Mouse (Mus musculus) hindbrain, embryonic 14.5 days (tissue): Measurements from ENCODE around the gene Rragc. TPM values are rescaled to one million over a fixed set of nuclear protein-coding genes. Genes with fewer than 3 reads are reported as not detected.

Experiments
- ATAC-seq: fragments of 200-750 bp; cut with Nextera tagmentation; 2 replicates; pipeline ENCODE4 v1.8.0; 2017; ENCODE audit warnings: moderate number of reproducible peaks, mild to moderate bottlenecking, moderate TSS enrichment, moderate library complexity; ENCODE audit not compliant: low FRiP score
- DNase-seq: peaks from one replicate; pipeline ENCODE4 v3.0.0-alpha.2; 2015; ENCODE audit warnings: low spot score
- H3K27ac ChIP-seq: fragments of 300-500 bp; sonication (generic); 2 replicates; pipeline ENCODE4 v1.5.1; 2014; ENCODE audit warnings: mild to moderate bottlenecking, moderate library complexity
- H3K27me3 ChIP-seq: fragments of 300-500 bp; sonication (generic); 2 replicates; pipeline ENCODE4 v1.6.1; 2014; ENCODE audit warnings: mild to moderate bottlenecking, low read length, mixed read lengths; ENCODE audit not compliant: control insufficient read depth, insufficient read depth
- H3K36me3 ChIP-seq: fragments of 300-500 bp; sonication (generic); replicated peaks from 2 replicates; pipeline ENCODE4 v1.6.1; 2014; ENCODE audit not compliant: control insufficient read depth, insufficient read depth
- H3K4me1 ChIP-seq: fragments of 300-500 bp; sonication (generic); replicated peaks from 2 replicates; pipeline ENCODE4 v1.6.1; 2014; ENCODE audit warnings: antibody characterized with exemption, low read length, mixed read lengths; ENCODE audit not compliant: control insufficient read depth, insufficient read depth
- H3K4me2 ChIP-seq: fragments of 300-500 bp; sonication (generic); replicated peaks from 2 replicates; pipeline ENCODE4 v1.6.1; 2014; ENCODE audit warnings: mild to moderate bottlenecking, moderate library complexity
- H3K4me3 ChIP-seq: fragments of 300-500 bp; sonication (generic); replicated peaks from 2 replicates; pipeline ENCODE4 v1.5.1; 2014; ENCODE audit warnings: mild to moderate bottlenecking, low read length
- H3K9ac ChIP-seq: fragments of 300-500 bp; sonication (generic); 2 replicates; pipeline ENCODE4 v1.6.1; 2014
- H3K9me3 ChIP-seq: fragments of 300-500 bp; sonication (generic); 2 replicates; pipeline ENCODE4 v1.6.1; 2016; ENCODE audit warnings: low read length; ENCODE audit not compliant: control insufficient read depth
- WGBS: fragments of 180-500 bp; shearing (Covaris S2); extraction: QIAGEN DNeasy Blood & Tissue Kit; methylation state at CpG from one replicate; pipeline ENCODE4 v1.1.7; 2014; 5-methylcytosine and 5-hydroxymethylcytosine counted together
- polyA plus RNA-seq: library from polyadenylated mRNA; unstranded; fragments of >200 nt; fragmentation: Nextera tagmentation; extraction: Ambion mirVana; gene quantifications from 2 replicates; pipeline ENCODE4 v1.2.1, GENCODE M21; 2014

The Rragc gene
- polyA plus RNA-seq, result 48.9 and 53.2 TPM in 2 replicates

DNA sequence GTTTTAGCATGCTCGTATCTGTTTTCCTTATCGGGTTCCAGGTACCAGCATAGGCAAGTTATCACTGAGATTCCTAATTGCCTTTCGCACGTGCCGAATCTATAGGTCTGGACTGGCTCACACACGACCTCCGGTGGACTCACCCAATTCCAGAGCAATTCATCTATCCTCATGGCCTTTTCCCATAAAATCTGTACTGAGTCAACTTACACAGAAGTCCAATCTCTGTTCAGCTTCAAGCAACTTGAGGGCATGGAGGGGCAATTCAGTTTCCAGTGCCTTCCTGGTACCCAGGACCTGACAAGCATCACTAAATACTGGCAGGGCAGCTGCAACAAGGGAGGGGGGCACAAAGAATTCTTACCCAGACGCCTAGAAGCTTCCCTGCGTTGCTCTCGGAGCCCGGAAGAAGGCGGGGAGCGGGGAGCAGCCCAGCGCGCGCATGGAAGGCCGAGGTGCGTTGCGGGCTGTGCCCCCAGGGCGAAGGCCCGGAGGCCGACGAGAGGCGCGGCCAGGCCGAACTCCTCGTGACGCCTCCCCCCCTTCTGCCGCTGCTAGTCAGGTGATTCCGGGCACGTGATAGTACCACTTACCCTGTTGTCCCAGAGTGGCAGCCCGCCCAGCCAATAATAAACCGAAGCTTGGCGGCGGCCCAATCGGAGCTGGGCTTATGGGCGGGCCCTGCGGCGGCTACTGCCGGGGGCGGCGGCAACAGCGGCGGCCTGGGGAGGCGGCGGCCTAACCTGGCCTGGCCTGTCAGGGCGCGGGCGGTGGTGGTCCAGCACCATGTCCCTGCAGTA is at the start of gene Rragc:
Rragc (plus strand) TSS at position 699 of the 800 bp plus-strand sequence.
- Histone ChIP-seq H3K4me2 (peak within 1 kb of the TSS; percentile 60), H3K4me3 (peak within 1 kb of the TSS; percentile 99), H3K27me3 (no peaks in the 10 kb centered on the region), H3K9me3 (no peaks in the 10 kb centered on the region), H3K9ac (peak within 1 kb of the TSS; percentile 96), H3K36me3 (peaks cover 41% of the 10 kb centered on the region), H3K27ac (peak within 1 kb of the TSS; percentile 86), H3K4me1 (peaks cover 25% of the 10 kb centered on the region)
- ATAC-seq, result peak; percentile 99
- peak; percentile 100 for DNase-seq
- WGBS, result under 1% methylated on average over 47 of the region's 49 CpGs

DNA sequence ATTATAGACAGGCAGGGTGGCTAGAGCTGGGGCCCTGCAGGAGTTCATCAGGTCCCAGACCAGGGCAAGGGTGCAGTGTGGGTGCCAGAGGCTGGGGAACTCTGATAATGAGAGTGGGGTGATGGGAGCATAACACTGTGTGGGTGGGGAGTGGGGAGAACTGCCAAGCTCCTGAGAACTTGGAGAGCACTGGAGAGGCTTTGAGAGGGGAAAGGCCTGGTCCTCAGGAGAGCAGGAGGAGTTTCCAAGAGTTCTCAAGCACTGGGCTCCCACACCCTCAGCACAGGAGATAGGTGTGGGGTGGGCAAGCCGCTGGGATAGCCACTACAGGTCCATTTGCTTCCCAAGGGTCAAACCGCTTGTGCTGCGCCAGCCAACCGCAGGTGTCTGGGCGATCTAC is 23.5 kb upstream of the Rragc start:
- H3K4me1 ChIP-seq, result no peaks in the 10 kb centered on the region
- 91% methylated on average over 5 of the region's 5 CpGs for WGBS
- H3K9me3 ChIP-seq, result no peaks in the 10 kb centered on the region
- H3K27me3 ChIP-seq, result no peaks in the 10 kb centered on the region
- ATAC-seq (no peak), DNase-seq (no peak)
- no peak overlapping the region for H3K27ac ChIP-seq
- no peak overlapping the region for H3K4me3 ChIP-seq
- no peaks in the 10 kb centered on the region for H3K36me3 ChIP-seq
- H3K9ac ChIP-seq, result no peak overlapping the region
- no peak overlapping the region for H3K4me2 ChIP-seq

DNA sequence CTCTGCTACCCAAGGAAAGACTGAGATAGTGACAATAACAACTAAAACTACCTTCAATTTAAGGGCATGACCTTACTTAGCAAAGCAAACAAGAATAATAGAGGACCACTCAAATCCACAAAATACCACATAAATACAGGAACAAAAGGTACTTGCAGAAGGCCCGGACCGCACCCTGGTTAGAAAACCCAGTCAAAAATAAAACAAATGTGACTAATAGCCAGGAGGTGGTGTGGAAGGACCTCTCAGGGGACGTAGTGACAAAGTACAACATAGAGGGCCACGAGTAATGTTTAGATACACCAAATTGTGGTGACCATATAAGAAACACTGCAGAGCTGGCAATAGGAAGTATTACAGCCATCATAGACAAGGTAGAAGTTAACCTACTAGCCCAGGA is 23.0 kb upstream of the Rragc start:
- no peaks in the 10 kb centered on the region for H3K27me3 ChIP-seq
- H3K4me3 ChIP-seq, result no peak overlapping the region
- H3K9me3 ChIP-seq, result no peaks in the 10 kb centered on the region
- H3K4me1 ChIP-seq, result no peaks in the 10 kb centered on the region
- DNase-seq, result no peak
- H3K4me2 ChIP-seq, result no peak overlapping the region
- H3K27ac ChIP-seq, result no peak overlapping the region
- no peak for ATAC-seq
- H3K36me3 ChIP-seq, result no peaks in the 10 kb centered on the region
- H3K9ac ChIP-seq, result no peak overlapping the region
- 86% methylated on average over 4 of the region's 4 CpGs for whole genome bisulfite sequencing

DNA sequence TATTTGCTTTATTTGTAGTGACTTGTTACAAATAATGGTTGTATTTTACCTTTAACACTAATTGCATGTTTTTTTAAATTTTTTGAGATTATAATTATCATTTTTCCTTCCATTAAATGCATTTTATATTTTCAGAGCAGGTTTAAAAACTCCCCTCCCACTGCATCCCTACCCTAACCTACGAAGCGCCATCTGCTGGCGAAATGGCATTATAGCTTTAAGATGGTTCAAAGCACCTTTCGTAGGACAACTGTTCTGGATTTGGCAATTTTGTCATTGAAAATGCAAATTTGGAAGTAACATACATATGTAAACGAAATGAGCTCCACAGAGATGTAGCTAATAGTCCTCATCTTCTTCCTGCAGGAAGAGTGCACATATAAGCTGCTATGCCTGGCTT is 18.6 kb upstream of the Rragc start:
- ATAC-seq (no peak), DNase-seq (peak; percentile 85)
- WGBS, result 9% methylated on average over 5 of the region's 5 CpGs
- Histone ChIP-seq H3K36me3 (no peaks in the 10 kb centered on the region), H3K9ac (no peak overlapping the region), H3K4me1 (no peaks in the 10 kb centered on the region), H3K4me3 (no peak overlapping the region), H3K9me3 (no peaks in the 10 kb centered on the region), H3K27me3 (no peaks in the 10 kb centered on the region), H3K4me2 (no peak overlapping the region), H3K27ac (no peak overlapping the region)

DNA sequence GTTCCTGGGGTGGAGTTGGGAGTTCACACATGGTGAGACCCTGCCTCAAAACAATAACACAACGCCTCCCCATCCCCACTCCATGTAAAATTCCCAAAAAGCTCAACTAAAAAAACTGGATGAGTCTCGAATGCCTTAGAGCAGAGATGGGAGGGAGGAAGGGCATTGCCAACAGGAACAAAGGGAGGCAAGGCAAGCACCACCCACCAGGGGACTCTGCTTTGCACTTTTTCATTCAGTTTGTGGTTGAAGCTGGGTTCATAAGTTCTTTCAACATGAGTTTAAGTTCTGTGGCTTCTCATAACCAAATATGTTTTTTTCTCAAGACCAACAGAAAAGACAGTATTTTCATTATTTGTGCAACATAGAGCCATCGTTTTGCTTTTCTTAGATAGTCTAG is 13.8 kb upstream of the Rragc start:
- DNase-seq, result no peak
- H3K27me3 ChIP-seq, result no peaks in the 10 kb centered on the region
- no peak overlapping the region for H3K4me2 ChIP-seq
- ATAC-seq, result no peak
- WGBS, result 80% methylated on average over 3 of the region's 3 CpGs
- H3K4me1 ChIP-seq, result peaks cover 17% of the 10 kb centered on the region
- H3K9ac ChIP-seq, result no peak overlapping the region
- H3K36me3 ChIP-seq, result peaks cover under 1% of the 10 kb centered on the region; the same call in 1 of the 2 replicates
- no peaks in the 10 kb centered on the region for H3K9me3 ChIP-seq
- no peak overlapping the region for H3K4me3 ChIP-seq
- H3K27ac ChIP-seq, result no peak overlapping the region

DNA sequence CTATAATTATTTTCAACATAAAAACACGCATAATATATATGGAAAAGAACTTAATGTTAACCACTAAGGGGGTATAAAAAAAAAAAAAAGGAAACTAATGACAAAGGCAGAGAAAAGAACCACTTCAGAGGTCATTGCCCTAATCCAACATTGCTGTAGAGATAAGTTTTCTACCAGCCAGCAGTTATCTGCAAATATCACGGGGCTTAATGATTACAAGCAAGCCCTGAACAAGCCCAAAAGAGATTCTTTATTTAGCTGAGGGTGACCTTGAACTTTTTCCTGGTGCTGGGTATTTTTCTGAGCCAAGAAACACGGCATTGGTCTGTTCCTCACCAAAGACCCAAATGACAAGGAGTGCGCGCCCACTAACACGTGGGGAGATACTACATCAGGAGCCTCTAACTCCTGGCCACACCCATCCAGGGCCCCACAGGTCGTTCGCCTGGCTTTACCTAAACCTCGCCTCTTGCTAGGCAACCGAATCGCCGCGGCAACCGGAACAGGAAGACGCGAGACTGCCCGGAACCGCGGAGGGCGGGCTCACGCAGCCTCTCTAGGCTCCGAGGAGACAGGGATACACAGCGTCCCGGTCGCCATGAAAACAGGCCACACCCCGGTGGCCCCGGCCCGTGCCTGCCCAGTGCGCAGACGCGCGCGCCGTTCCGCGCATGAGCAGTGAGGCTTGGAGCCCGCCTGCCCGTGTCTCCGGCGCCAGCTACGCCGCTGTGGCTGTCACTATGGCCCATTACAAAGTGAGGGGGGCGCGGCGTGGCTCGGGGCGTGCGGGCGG is 12.7 kb upstream of the Rragc start, which contains the start of gene Mycbp:
Mycbp (plus strand) TSS at position 500 of the 793 bp plus-strand sequence.
- H3K9me3 ChIP-seq, result no peaks in the 10 kb centered on the region
- 2% methylated on average over 42 of the region's 49 CpGs for WGBS
- DNase-seq, result peak; percentile 99
- H3K9ac ChIP-seq, result peak within 1 kb of the TSS; percentile 75
- peak within 1 kb of the TSS; percentile 76 for H3K27ac ChIP-seq
- H3K4me2 ChIP-seq, result peak within 1 kb of the TSS; percentile 87
- H3K36me3 ChIP-seq, result peaks cover 6% of the 10 kb centered on the region; the same call in 1 of the 2 replicates
- no peaks in the 10 kb centered on the region for H3K27me3 ChIP-seq
- peak; percentile 100 for ATAC-seq
- H3K4me3 ChIP-seq, result peak within 1 kb of the TSS; percentile 84
- H3K4me1 ChIP-seq, result peaks cover 17% of the 10 kb centered on the region

DNA sequence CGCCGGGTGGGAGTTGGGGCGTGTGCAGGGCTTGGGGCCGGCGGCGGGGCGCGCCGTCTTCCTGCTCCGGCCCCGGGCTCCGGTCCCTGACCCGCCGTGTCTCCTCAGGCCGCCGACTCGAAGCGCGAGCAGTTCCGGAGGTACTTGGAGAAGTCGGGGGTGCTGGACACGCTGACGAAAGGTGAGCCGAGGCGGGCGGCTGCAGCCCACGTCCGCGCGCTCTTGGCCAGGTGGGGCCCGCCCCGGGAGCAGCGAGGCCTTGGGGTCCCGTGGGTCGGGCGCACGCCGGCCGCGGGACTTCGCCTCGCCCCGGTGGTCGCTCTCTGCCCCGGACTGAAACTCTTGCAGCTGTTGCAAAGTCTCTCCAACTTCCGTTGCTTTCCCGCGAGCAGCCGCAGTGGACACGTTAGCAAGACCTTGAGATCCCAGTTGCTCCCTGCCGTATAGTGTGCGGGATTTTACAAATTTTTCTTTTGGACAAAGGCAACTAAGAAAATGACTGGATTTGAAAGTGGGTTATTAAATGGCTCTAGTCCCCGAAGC is 12.0 kb upstream of the Rragc start:
- H3K9ac ChIP-seq, result peak overlapping the region; percentile 75
- no peaks in the 10 kb centered on the region for H3K27me3 ChIP-seq
- WGBS, result under 1% methylated on average over 50 of the region's 53 CpGs
- peak overlapping the region; percentile 84 for H3K4me3 ChIP-seq
- peaks cover 17% of the 10 kb centered on the region for H3K4me1 ChIP-seq
- peak overlapping the region; percentile 71 for H3K27ac ChIP-seq
- peaks cover 6% of the 10 kb centered on the region; the same call in 1 of the 2 replicates for H3K36me3 ChIP-seq
- DNase-seq (no peak), ATAC-seq (no peak; the same call in 1 of the 2 replicates)
- no peaks in the 10 kb centered on the region for H3K9me3 ChIP-seq
- peak overlapping the region; percentile 87 for H3K4me2 ChIP-seq

DNA sequence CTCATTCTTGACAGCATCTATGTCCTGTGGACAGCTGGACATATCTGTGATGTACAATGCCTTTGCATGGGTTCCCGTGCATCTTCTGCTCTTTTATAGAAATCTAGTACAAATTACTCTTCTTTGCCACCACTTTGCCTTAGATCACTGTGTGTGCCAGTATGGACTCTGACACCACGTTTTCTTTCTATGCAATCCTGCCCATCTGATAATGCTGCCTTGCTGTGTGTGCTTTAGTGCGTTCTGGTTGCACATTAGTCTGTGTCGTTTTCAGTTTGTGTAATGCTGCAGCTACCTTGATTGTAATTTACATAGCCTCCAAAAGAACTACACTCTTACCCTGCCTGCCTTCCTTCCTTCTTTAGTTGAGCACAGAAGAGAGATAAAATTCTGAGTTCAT is 5.7 kb upstream of the Rragc start:
- ATAC-seq (no peak), DNase-seq (no peak)
- no peak overlapping the region for H3K4me2 ChIP-seq
- no peak overlapping the region for H3K27ac ChIP-seq
- H3K27me3 ChIP-seq, result no peaks in the 10 kb centered on the region
- H3K9me3 ChIP-seq, result no peaks in the 10 kb centered on the region
- 91% methylated on average over 4 of the region's 4 CpGs for WGBS
- H3K4me3 ChIP-seq, result no peak overlapping the region
- H3K36me3 ChIP-seq, result peaks cover 32% of the 10 kb centered on the region
- peaks cover 13% of the 10 kb centered on the region for H3K4me1 ChIP-seq
- no peak overlapping the region for H3K9ac ChIP-seq

DNA sequence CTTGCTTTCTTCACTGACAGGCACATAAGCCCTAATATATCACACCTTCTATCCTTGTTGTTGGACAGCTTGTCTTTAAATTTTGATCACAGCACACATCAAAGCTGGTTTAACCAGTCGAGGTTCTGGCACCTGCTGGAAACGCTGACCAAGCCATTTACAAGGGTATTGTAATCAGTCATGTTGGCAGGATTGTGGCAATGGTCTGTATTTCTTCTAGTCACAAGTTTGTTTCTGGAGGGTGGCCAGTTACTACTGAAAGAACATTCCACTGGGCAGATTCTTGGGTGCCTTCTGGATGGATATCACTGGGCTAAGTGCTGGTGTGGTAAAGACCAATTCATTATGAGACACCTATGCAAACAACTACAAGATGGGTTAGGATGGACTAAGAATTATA is 4.8 kb upstream of the Rragc start:
- DNase-seq, result no peak
- Histone ChIP-seq H3K27ac (no peak overlapping the region), H3K36me3 (peaks cover 32% of the 10 kb centered on the region), H3K4me2 (no peak overlapping the region), H3K9ac (no peak overlapping the region), H3K9me3 (no peaks in the 10 kb centered on the region), H3K4me1 (peaks cover 14% of the 10 kb centered on the region), H3K27me3 (no peaks in the 10 kb centered on the region), H3K4me3 (no peak overlapping the region)
- 74% methylated on average over 2 of the region's 2 CpGs for WGBS
- no peak for ATAC-seq
